Mouse (Mus musculus) hindbrain, embryonic 10.5 days (tissue): Measurements from ENCODE around the gene Sirt2. TPM values are rescaled to one million over a fixed set of nuclear protein-coding genes. Genes with fewer than 3 reads are reported as not detected.
A peak's percentile ranks its signal among the peaks of the same experiment; 100 is the strongest.

Source experiments
- DNase-seq: peaks from one replicate; pipeline ENCODE4 v3.0.0-alpha.2; 2017; ENCODE audit warnings: low spot score
- H3K27ac ChIP-seq: fragments of 300-500 bp; sonication (generic); 2 replicates; pipeline ENCODE4 v1.5.1; 2016; ENCODE audit warnings: mild to moderate bottlenecking, moderate library complexity
- H3K27me3 ChIP-seq: fragments of 300-500 bp; sonication (generic); 2 replicates; pipeline ENCODE4 v1.6.1; 2016; ENCODE audit warnings: mild to moderate bottlenecking; ENCODE audit not compliant: poor library complexity, insufficient read depth, severe bottlenecking
- H3K36me3 ChIP-seq: fragments of 300-500 bp; sonication (generic); 2 replicates; pipeline ENCODE4 v1.6.1; 2016; ENCODE audit warnings: mild to moderate bottlenecking, moderate library complexity
- H3K4me1 ChIP-seq: fragments of 300-500 bp; sonication (generic); replicated peaks from 2 replicates; pipeline ENCODE4 v1.6.1; 2016; ENCODE audit warnings: mild to moderate bottlenecking
- H3K4me3 ChIP-seq: fragments of 300-500 bp; sonication (generic); 2 replicates; pipeline ENCODE4 v1.5.1; 2016; ENCODE audit warnings: mild to moderate bottlenecking, moderate library complexity
- H3K9me3 ChIP-seq: fragments of 300-500 bp; sonication (generic); 2 replicates; pipeline ENCODE4 v1.6.1; 2016; ENCODE audit warnings: mild to moderate bottlenecking, moderate library complexity
- WGBS: fragments of 180-500 bp; shearing (Covaris S2); methylation state at CpG from one replicate; pipeline ENCODE4 v1.1.7; 2016; 5-methylcytosine and 5-hydroxymethylcytosine counted together
- polyA plus RNA-seq: library from polyadenylated mRNA; unstranded; fragments of >200 nt; fragmentation: Nextera tagmentation; extraction: Ambion mirVana; gene quantifications from 2 replicates; pipeline ENCODE4 v1.2.1, GENCODE M21; 2016

Gene Sirt2
- polyA plus RNA-seq, 1 experiment from 2014 or later, result 84.5 TPM

- Histone ChIP-seq H3K4me3 (no peak overlapping the region), H3K9me3 (no peaks in the 10 kb centered on the region), H3K4me1 (peaks cover 55% of the 10 kb centered on the region), H3K27ac (no peak overlapping the region), H3K36me3 (peaks cover 4% of the 10 kb centered on the region), H3K27me3 (no peaks in the 10 kb centered on the region)
- DNase-seq, result no peak
- WGBS, result 84% methylated on average over 4 of the region's 4 CpGs
Observed at GRCm38 (mm10) chr7:28806869-28807268, 40.3 kb downstream of the Sirt2 start.

GRCm38 (mm10) chr7:28807641-28808220, 41.2 kb downstream of the Sirt2 start:
- no peaks in the 10 kb centered on the region for H3K27me3 ChIP-seq
- 51% methylated on average over 8 of the region's 8 CpGs for WGBS
- DNase-seq, result no peak
- H3K36me3 ChIP-seq, result peaks cover 13% of the 10 kb centered on the region
- peak overlapping the region; percentile 100 for H3K27ac ChIP-seq
- no peaks in the 10 kb centered on the region for H3K9me3 ChIP-seq
- H3K4me3 ChIP-seq, result peak overlapping the region; percentile 87
- H3K4me1 ChIP-seq, result peaks cover 55% of the 10 kb centered on the region

- Histone ChIP-seq H3K27me3 (no peaks in the 10 kb centered on the region), H3K4me1 (peaks cover 55% of the 10 kb centered on the region), H3K4me3 (peak within 1 kb of the TSS; percentile 87), H3K36me3 (peaks cover 19% of the 10 kb centered on the region), H3K9me3 (no peaks in the 10 kb centered on the region), H3K27ac (peak within 1 kb of the TSS; percentile 100)
- DNase-seq, result no peak
- 3% methylated on average over 35 of the region's 35 CpGs for WGBS
Observed at GRCm38 (mm10) chr7:28808221-28808941, 41.8 kb downstream of the Sirt2 start, which contains the start of gene Hnrnpl. Hnrnpl (plus strand) TSS chr7:28808541.

GRCm38 (mm10) chr7:28808957-28809393, 42.4 kb downstream of the Sirt2 start:
- no peaks in the 10 kb centered on the region for H3K27me3 ChIP-seq
- under 1% methylated on average over 32 of the region's 32 CpGs for WGBS
- peak; percentile 94 for DNase-seq
- peak overlapping the region; percentile 100 for H3K27ac ChIP-seq
- peaks cover 55% of the 10 kb centered on the region for H3K4me1 ChIP-seq
- no peaks in the 10 kb centered on the region for H3K9me3 ChIP-seq
- peaks cover 25% of the 10 kb centered on the region for H3K36me3 ChIP-seq
- H3K4me3 ChIP-seq, result peak overlapping the region; percentile 87

- Histone ChIP-seq H3K4me1 (peaks cover 58% of the 10 kb centered on the region), H3K27me3 (no peaks in the 10 kb centered on the region), H3K36me3 (peaks cover 31% of the 10 kb centered on the region), H3K4me3 (peak overlapping the region; percentile 87), H3K27ac (peak overlapping the region; percentile 100), H3K9me3 (no peaks in the 10 kb centered on the region)
- DNase-seq, result peak; percentile 81
- under 1% methylated on average over 35 of the region's 35 CpGs for WGBS
Observed at GRCm38 (mm10) chr7:28809401-28810089, 43.0 kb downstream of the Sirt2 start.

- WGBS, result under 1% methylated on average over 70 of the region's 70 CpGs
- peak; percentile 98 for DNase-seq
- peaks cover 63% of the 10 kb centered on the region for H3K4me1 ChIP-seq
Observed at GRCm38 (mm10) chr7:28810107-28811066, 43.9 kb downstream of the Sirt2 start.

GRCm38 (mm10) chr7:28811228-28811627, 44.7 kb downstream of the Sirt2 start:
- WGBS, result under 1% methylated on average over 40 of the region's 40 CpGs
- peak overlapping the region; percentile 100 for H3K27ac ChIP-seq
- peak overlapping the region; percentile 87 for H3K4me3 ChIP-seq
- peaks cover 63% of the 10 kb centered on the region for H3K4me1 ChIP-seq
- H3K9me3 ChIP-seq, result no peaks in the 10 kb centered on the region
- H3K27me3 ChIP-seq, result no peaks in the 10 kb centered on the region
- DNase-seq, result peak; percentile 93
- H3K36me3 ChIP-seq, result peaks cover 48% of the 10 kb centered on the region

More at GRCm38 (mm10) chr7:28810107-28811066, 43.9 kb downstream of the Sirt2 start:
- no peaks in the 10 kb centered on the region for H3K27me3 ChIP-seq
- peak overlapping the region; percentile 87 for H3K4me3 ChIP-seq
- peaks cover 40% of the 10 kb centered on the region for H3K36me3 ChIP-seq
- peak overlapping the region; percentile 100 for H3K27ac ChIP-seq
- H3K9me3 ChIP-seq, result no peaks in the 10 kb centered on the region

GRCm38 (mm10) chr7:28811640-28812275, 45.2 kb downstream of the Sirt2 start:
- WGBS, result 18% methylated on average over 7 of the region's 7 CpGs
- DNase-seq, result no peak
- H3K4me3 ChIP-seq, result peak overlapping the region; percentile 87
- peak overlapping the region; percentile 100 for H3K27ac ChIP-seq
- peaks cover 66% of the 10 kb centered on the region for H3K4me1 ChIP-seq
- no peaks in the 10 kb centered on the region for H3K27me3 ChIP-seq
- H3K36me3 ChIP-seq, result peaks cover 53% of the 10 kb centered on the region
- H3K9me3 ChIP-seq, result no peaks in the 10 kb centered on the region

GRCm38 (mm10) chr7:28812436-28812835, 45.9 kb downstream of the Sirt2 start:
- Histone ChIP-seq H3K9me3 (no peaks in the 10 kb centered on the region), H3K36me3 (peaks cover 60% of the 10 kb centered on the region), H3K4me3 (peak overlapping the region; percentile 87), H3K27ac (peak overlapping the region; percentile 100; the same call in 1 of the 2 replicates), H3K27me3 (no peaks in the 10 kb centered on the region), H3K4me1 (peaks cover 72% of the 10 kb centered on the region)
- DNase-seq, result no peak
- 76% methylated on average over 4 of the region's 4 CpGs for WGBS

GRCm38 (mm10) chr7:28812949-28813348, 46.4 kb downstream of the Sirt2 start:
- DNase-seq, result no peak
- Histone ChIP-seq H3K9me3 (no peaks in the 10 kb centered on the region), H3K4me1 (peaks cover 72% of the 10 kb centered on the region), H3K4me3 (peak overlapping the region; percentile 87), H3K27ac (no peak overlapping the region), H3K36me3 (peaks cover 65% of the 10 kb centered on the region), H3K27me3 (no peaks in the 10 kb centered on the region)
- WGBS, result 91% methylated on average over 5 of the region's 5 CpGs

GRCm38 (mm10) chr7:28814306-28815034, 47.9 kb downstream of the Sirt2 start:
- H3K4me3 ChIP-seq, result peak overlapping the region; percentile 87; the same call in 1 of the 2 replicates
- no peaks in the 10 kb centered on the region for H3K27me3 ChIP-seq
- DNase-seq, result no peak
- no peak overlapping the region for H3K27ac ChIP-seq
- no peaks in the 10 kb centered on the region for H3K9me3 ChIP-seq
- H3K4me1 ChIP-seq, result peaks cover 79% of the 10 kb centered on the region
- 91% methylated on average over 5 of the region's 5 CpGs for WGBS
- peaks cover 79% of the 10 kb centered on the region for H3K36me3 ChIP-seq
